In genomic region chr17:56474311-56474830, GRCm38 (mm10) we compare ENCODE assay signal across 8 mouse cellular contexts. TPM values are rescaled to one million over a fixed set of nuclear protein-coding genes. Genes with fewer than 3 reads are reported as not detected.
DNase-seq lines count a peak whose midpoint lies in the region; ATAC-seq and TF ChIP-seq lines count a peak whose summit lies in the region.

No protein-coding gene starts in this region.

- H3K4me3 ChIP-seq in megakaryocyte, embryonic 14.5 days (replicated peaks), result peak overlapping the region; percentile 95
- H3K4me3 ChIP-seq in intestine, postnatal 0 days (ENCODE audit: low read depth, low read length), result peak overlapping the region; percentile 59
- peak overlapping the region; percentile 89 for H3K4me3 ChIP-seq in olfactory bulb, adult 2 months (ENCODE audit: insufficient read depth, low read depth, low read length)
- no peak overlapping the region for H3K4me3 ChIP-seq in thymus, adult 2 months (ENCODE audit: control insufficient read depth, insufficient read depth, low read length)

- H3K9me3 ChIP-seq in megakaryocyte, embryonic 14.5 days, result no peaks in the 10 kb centered on the region
- H3K9me3 ChIP-seq in intestine, postnatal 0 days (ENCODE audit: control insufficient read depth), result no peaks in the 10 kb centered on the region

- H3K27ac ChIP-seq in intestine, postnatal 0 days (ENCODE audit: low read depth, low read length), result no peak overlapping the region
- no peak overlapping the region; the same call in 1 of the 2 replicates for H3K27ac ChIP-seq in olfactory bulb, adult 2 months (ENCODE audit: insufficient read depth, low read depth, low read length)
- H3K27ac ChIP-seq in thymus, adult 2 months (ENCODE audit: control insufficient read depth, insufficient read depth, low read length), result no peak overlapping the region

- peak; percentile 42 for DNase-seq in CD4-positive, CD25-positive, alpha-beta regulatory T cell, adult 2 months (ENCODE audit: low read depth, low spot score)
- no peak for DNase-seq in spleen, adult 18-20 months
- no peak for DNase-seq in thymus, adult 2 months

- 0 out of 2 replicates have a peak overlapping the region, but pooled peaks have one; percentile 17 for H3K9ac ChIP-seq in intestine, postnatal 0 days (ENCODE audit: low read depth, low read length)

- whole genome bisulfite sequencing in intestine, postnatal 0 days, result 5% methylated on average over 32 of the region's 32 CpGs
- 2% methylated on average over 32 of the region's 32 CpGs for WGBS in olfactory bulb, adult 2 months
- WGBS in thymus, adult 2 months, result 5% methylated on average over 32 of the region's 32 CpGs

- peaks cover 89% of the 10 kb centered on the region for H3K27me3 ChIP-seq in megakaryocyte, embryonic 14.5 days (replicated peaks)
- H3K27me3 ChIP-seq in intestine, postnatal 0 days (replicated peaks; ENCODE audit: control insufficient read depth, insufficient read depth, low read length), result peaks cover 57% of the 10 kb centered on the region
- H3K27me3 ChIP-seq in thymus, adult 2 months (ENCODE audit: control insufficient read depth, insufficient read depth, low read length), result peaks cover 36% of the 10 kb centered on the region

- H3K4me2 ChIP-seq in intestine, postnatal 0 days (replicated peaks; ENCODE audit: low read depth), result peak overlapping the region; percentile 80

- no peak for TF ChIP-seq CTCF in intestine, postnatal 0 days (IDR thresholded peaks at IDR 0.05; ENCODE audit: low read depth)
- TF ChIP-seq CTCF in olfactory bulb, adult 2 months (IDR thresholded peaks at IDR 0.05; ENCODE audit: insufficient read depth, low read depth, low read length), result no peak
- no peak for TF ChIP-seq CTCF in thymus, adult 2 months (IDR thresholded peaks at IDR 0.05; ENCODE audit: borderline replicate concordance, control insufficient read depth, extremely low read depth, insufficient read depth, low read length, poor library complexity)

- H3K36me3 ChIP-seq in megakaryocyte, embryonic 14.5 days (replicated peaks; ENCODE audit: low read length), result no peaks in the 10 kb centered on the region
- H3K36me3 ChIP-seq in intestine, postnatal 0 days (ENCODE audit: control insufficient read depth, insufficient read depth), result no peaks in the 10 kb centered on the region
- no peaks in the 10 kb centered on the region for H3K36me3 ChIP-seq in thymus, adult 2 months (ENCODE audit: control insufficient read depth, insufficient read depth, low read length)

- no peak for ATAC-seq in CD4-positive, CD25-positive, alpha-beta regulatory T cell, adult 4 months
- no peak for ATAC-seq in megakaryocyte, adult 5-6 weeks (ENCODE audit: poor library complexity, severe bottlenecking)
- ATAC-seq in intestine, postnatal 0 days, result no peak

- peaks cover 89% of the 10 kb centered on the region for H3K4me1 ChIP-seq in megakaryocyte, embryonic 14.5 days
- 0 out of 2 replicates have a peak, but pooled peaks cover 7% of the 10 kb centered on the region for H3K4me1 ChIP-seq in intestine, postnatal 0 days (replicated peaks; ENCODE audit: control insufficient read depth, insufficient read depth, low read length)
- H3K4me1 ChIP-seq in olfactory bulb, adult 2 months (ENCODE audit: control insufficient read depth, insufficient read depth, low read length), result peaks cover 74% of the 10 kb centered on the region
- peaks cover 39% of the 10 kb centered on the region for H3K4me1 ChIP-seq in thymus, adult 2 months (replicated peaks; ENCODE audit: control insufficient read depth, insufficient read depth, low read length)

- no peak for TF ChIP-seq POLR2A in olfactory bulb, adult 2 months (IDR thresholded peaks at IDR 0.05; ENCODE audit: insufficient read depth, low read depth, low read length)
- TF ChIP-seq POLR2A in thymus, adult 2 months (IDR thresholded peaks at IDR 0.05; ENCODE audit: control insufficient read depth, extremely low read depth, insufficient read depth, low read length, poor library complexity), result no peak

RNA-seq across cellular contexts. Expression of gene Ptprs, which starts 1.9 kb away (rescaled TPM):
- polyA plus RNA-seq in CD4-positive, CD25-positive, alpha-beta regulatory T cell, adult 4 months (2017; shearing (Covaris generic)), result 1 to 10 TPM; 5.5 to 8.9 TPM
- polyA plus RNA-seq in megakaryocyte, embryonic 14.5 days (2012; ENCODE audit: insufficient read depth, low replicate concordance), result 24.6 and 26.9 TPM in 2 replicates
- total RNA-seq in megakaryocyte, adult 5-6 weeks (2015), result 18.1 and 18.6 TPM in 2 replicates
- total RNA-seq in megakaryocyte, adult 5-6 weeks (2017), result 17.3 and 52.6 TPM in 2 replicates
- 15.2 and 15.7 TPM in 2 replicates for polyA plus RNA-seq in intestine, postnatal 0 days (2015; fragmentation: Nextera tagmentation; extraction: Ambion mirVana)
- 198 and 241 TPM in 2 replicates for polyA plus RNA-seq in olfactory bulb, adult 2 months (2012; ENCODE audit: insufficient read depth, insufficient read length, low replicate concordance, missing spikeins)
- polyA plus RNA-seq in thymus, adult 2 months (2012; rRNA removed), result 235 and 305 TPM in 2 replicates

RNA-seq across cellular contexts. Expression of gene Znrf4, which starts 37.9 kb away (rescaled TPM):
- polyA plus RNA-seq in CD4-positive, CD25-positive, alpha-beta regulatory T cell, adult 4 months (2017; shearing (Covaris generic)), result not detected
- 0.22 TPM in 1 of 2 replicates, not detected in the other for polyA plus RNA-seq in megakaryocyte, embryonic 14.5 days (2012; ENCODE audit: insufficient read depth, low replicate concordance)
- total RNA-seq in megakaryocyte, adult 5-6 weeks (2015), result not detected in 2 replicates
- total RNA-seq in megakaryocyte, adult 5-6 weeks (2017), result not detected in 2 replicates
- polyA plus RNA-seq in intestine, postnatal 0 days (2015; fragmentation: Nextera tagmentation; extraction: Ambion mirVana), result not detected in 2 replicates
- polyA plus RNA-seq in olfactory bulb, adult 2 months (2012; ENCODE audit: insufficient read depth, insufficient read length, low replicate concordance, missing spikeins), result not detected in 2 replicates
- 0.67 TPM in 1 of 2 replicates, not detected in the other for polyA plus RNA-seq in thymus, adult 2 months (2012; rRNA removed)
